Mouse (Mus musculus): ENCODE data around the gene Prl2b1. TPM values are rescaled to one million over a fixed set of nuclear protein-coding genes. Genes with fewer than 3 reads are reported as not detected.

Prl2b1 gene
- polyA plus RNA-seq (2015; fragmentation: Nextera tagmentation; extraction: Ambion mirVana) = not detected in 2 replicates

GRCm38 (mm10) chr13:27390746-27391145 is at the start of gene Prl2b1:
TSS of gene Prl2b1 (minus strand) at chr13:27390846.
- TF ChIP-seq CTCF (IDR thresholded peaks at IDR 0.05; ENCODE audit: low read depth) = no peak
- WGBS = 77% methylated on average over 6 of the region's 6 CpGs

GRCm38 (mm10) chr13:27438588-27438987 is 47.9 kb upstream of the Prl2b1 start, which contains the start of gene Prl8a6:
TSS of gene Prl8a6 (minus strand) at chr13:27438688.
- Histone ChIP-seq H3K36me3 (ENCODE audit: control insufficient read depth, insufficient read depth) (no peaks in the 10 kb centered on the region), H3K4me2 (replicated peaks; ENCODE audit: low read depth) (no peak within 1 kb of the TSS), H3K4me3 (ENCODE audit: low read depth, low read length) (no peak within 1 kb of the TSS), H3K27me3 (replicated peaks; ENCODE audit: control insufficient read depth, insufficient read depth, low read length) (no peaks in the 10 kb centered on the region), H3K9me3 (ENCODE audit: control insufficient read depth) (no peaks in the 10 kb centered on the region), H3K27ac (ENCODE audit: low read depth, low read length) (no peak within 1 kb of the TSS), H3K4me1 (replicated peaks; ENCODE audit: control insufficient read depth, insufficient read depth, low read length) (no peaks in the 10 kb centered on the region), H3K9ac (ENCODE audit: low read depth, low read length) (no peak within 1 kb of the TSS)
- ATAC-seq = no peak
- no peak for TF ChIP-seq CTCF (IDR thresholded peaks at IDR 0.05; ENCODE audit: low read depth)
- WGBS = 79% methylated on average over 3 of the region's 3 CpGs

More at GRCm38 (mm10) chr13:27390746-27391145, at the start of gene Prl2b1:
- Histone ChIP-seq H3K9me3 (ENCODE audit: control insufficient read depth) (no peaks in the 10 kb centered on the region), H3K4me2 (replicated peaks; ENCODE audit: low read depth) (no peak within 1 kb of the TSS), H3K4me3 (ENCODE audit: low read depth, low read length) (no peak within 1 kb of the TSS), H3K27ac (ENCODE audit: low read depth, low read length) (no peak within 1 kb of the TSS), H3K27me3 (replicated peaks; ENCODE audit: control insufficient read depth, insufficient read depth, low read length) (no peaks in the 10 kb centered on the region), H3K9ac (ENCODE audit: low read depth, low read length) (no peak within 1 kb of the TSS), H3K36me3 (ENCODE audit: control insufficient read depth, insufficient read depth) (no peaks in the 10 kb centered on the region), H3K4me1 (replicated peaks; ENCODE audit: control insufficient read depth, insufficient read depth, low read length) (no peaks in the 10 kb centered on the region)
- no peak for ATAC-seq

DNA sequence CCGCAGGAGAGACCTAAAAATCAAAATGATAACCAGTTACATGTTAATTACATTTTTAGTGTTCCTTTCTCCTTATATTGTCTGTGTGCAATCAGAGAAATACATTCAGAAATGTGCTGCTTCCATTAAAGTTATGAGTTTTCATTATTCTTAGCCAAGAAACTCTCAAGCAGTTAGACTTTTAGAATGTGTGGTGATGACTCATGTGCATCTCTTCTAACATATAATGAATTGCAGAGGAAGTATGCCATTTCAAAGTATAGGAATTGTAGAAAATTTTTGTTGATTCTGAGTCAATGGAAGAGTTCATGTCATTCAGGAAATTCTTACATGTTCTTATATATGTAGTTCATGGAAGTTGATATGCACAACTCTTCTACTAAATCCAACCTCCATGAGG is 42.5 kb upstream of the Prl2b1 start:
- no peaks in the 10 kb centered on the region for H3K27me3 ChIP-seq (replicated peaks; ENCODE audit: control insufficient read depth, insufficient read depth, low read length)
- H3K9ac ChIP-seq (ENCODE audit: low read depth, low read length) = no peak overlapping the region
- ATAC-seq = no peak
- H3K27ac ChIP-seq (ENCODE audit: low read depth, low read length) = no peak overlapping the region
- no peak overlapping the region for H3K4me2 ChIP-seq (replicated peaks; ENCODE audit: low read depth)
- no peaks in the 10 kb centered on the region for H3K9me3 ChIP-seq (ENCODE audit: control insufficient read depth)
- 77% methylated on average over 1 of the region's 1 CpGs for WGBS
- TF ChIP-seq CTCF (IDR thresholded peaks at IDR 0.05; ENCODE audit: low read depth) = no peak
- H3K4me1 ChIP-seq (replicated peaks; ENCODE audit: control insufficient read depth, insufficient read depth, low read length) = no peaks in the 10 kb centered on the region
- no peak overlapping the region for H3K4me3 ChIP-seq (ENCODE audit: low read depth, low read length)
- no peaks in the 10 kb centered on the region for H3K36me3 ChIP-seq (ENCODE audit: control insufficient read depth, insufficient read depth)

- Histone ChIP-seq H3K9ac (ENCODE audit: low read depth, low read length) (no peak overlapping the region), H3K27ac (ENCODE audit: low read depth, low read length) (no peak overlapping the region), H3K9me3 (ENCODE audit: control insufficient read depth) (no peaks in the 10 kb centered on the region), H3K36me3 (ENCODE audit: control insufficient read depth, insufficient read depth) (no peaks in the 10 kb centered on the region), H3K27me3 (replicated peaks; ENCODE audit: control insufficient read depth, insufficient read depth, low read length) (no peaks in the 10 kb centered on the region), H3K4me3 (ENCODE audit: low read depth, low read length) (no peak overlapping the region), H3K4me2 (replicated peaks; ENCODE audit: low read depth) (no peak overlapping the region), H3K4me1 (replicated peaks; ENCODE audit: control insufficient read depth, insufficient read depth, low read length) (no peaks in the 10 kb centered on the region)
- TF ChIP-seq CTCF (IDR thresholded peaks at IDR 0.05; ENCODE audit: low read depth) = peak; percentile 18; the same call in 1 of the 2 replicates
- ATAC-seq = no peak
These were observed 23.0 kb upstream of the Prl2b1 start for GRCm38 (mm10) chr13:27413640-27414039.

DNA sequence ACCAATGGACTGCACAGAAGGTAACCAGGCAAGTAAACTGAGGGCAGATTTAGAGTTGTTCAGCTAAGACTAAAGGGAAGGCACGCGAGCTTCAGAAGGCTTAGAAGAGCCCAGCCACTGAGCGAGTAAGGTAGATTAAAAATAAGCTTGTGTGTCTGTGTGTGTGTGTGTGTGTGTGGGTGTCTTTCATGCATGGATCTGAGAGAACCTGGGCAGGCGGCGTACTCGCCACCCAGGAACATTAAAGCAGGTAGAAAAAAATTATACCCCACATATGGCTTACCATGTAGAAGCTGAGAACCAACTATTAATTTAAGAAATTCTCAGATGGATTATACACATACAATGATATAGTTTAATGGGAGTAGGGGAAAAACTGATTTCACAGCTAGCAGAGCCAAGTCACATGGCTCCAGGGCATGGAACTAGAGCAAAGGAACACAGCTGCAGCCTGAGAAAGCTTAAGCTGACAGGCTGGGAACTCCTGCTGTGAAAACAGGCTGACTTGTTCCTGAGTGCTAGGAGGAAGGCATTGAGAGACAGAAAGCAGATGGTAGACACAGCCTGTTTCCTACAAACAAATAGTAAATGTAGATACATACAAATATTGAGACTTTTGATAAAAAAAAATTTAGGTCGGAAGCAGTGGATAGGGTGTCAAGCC is 8.5 kb upstream of the Prl2b1 start:
- no peaks in the 10 kb centered on the region for H3K9me3 ChIP-seq (ENCODE audit: control insufficient read depth)
- H3K36me3 ChIP-seq (ENCODE audit: control insufficient read depth, insufficient read depth) = no peaks in the 10 kb centered on the region
- H3K9ac ChIP-seq (ENCODE audit: low read depth, low read length) = no peak overlapping the region
- no peak overlapping the region for H3K4me2 ChIP-seq (replicated peaks; ENCODE audit: low read depth)
- TF ChIP-seq CTCF (IDR thresholded peaks at IDR 0.05; ENCODE audit: low read depth) = no peak
- no peak overlapping the region for H3K27ac ChIP-seq (ENCODE audit: low read depth, low read length)
- H3K4me3 ChIP-seq (ENCODE audit: low read depth, low read length) = no peak overlapping the region
- no peak for ATAC-seq
- 94% methylated on average over 7 of the region's 7 CpGs for WGBS
- no peaks in the 10 kb centered on the region for H3K4me1 ChIP-seq (replicated peaks; ENCODE audit: control insufficient read depth, insufficient read depth, low read length)
- no peaks in the 10 kb centered on the region for H3K27me3 ChIP-seq (replicated peaks; ENCODE audit: control insufficient read depth, insufficient read depth, low read length)

GRCm38 (mm10) chr13:27345373-27345772 is 45.3 kb downstream of the Prl2b1 start, which contains the start of gene Prl8a2:
TSS of gene Prl8a2 (plus strand) at chr13:27345673.
- H3K9ac ChIP-seq (ENCODE audit: low read depth, low read length) = no peak within 1 kb of the TSS
- no peak for ATAC-seq
- no peaks in the 10 kb centered on the region for H3K27me3 ChIP-seq (replicated peaks; ENCODE audit: control insufficient read depth, insufficient read depth, low read length)
- no peak within 1 kb of the TSS for H3K4me3 ChIP-seq (ENCODE audit: low read depth, low read length)
- WGBS = 67% methylated on average over 2 of the region's 2 CpGs
- H3K27ac ChIP-seq (ENCODE audit: low read depth, low read length) = no peak within 1 kb of the TSS
- H3K9me3 ChIP-seq (ENCODE audit: control insufficient read depth) = no peaks in the 10 kb centered on the region
- H3K36me3 ChIP-seq (ENCODE audit: control insufficient read depth, insufficient read depth) = no peaks in the 10 kb centered on the region
- TF ChIP-seq CTCF (IDR thresholded peaks at IDR 0.05; ENCODE audit: low read depth) = no peak
- no peak within 1 kb of the TSS for H3K4me2 ChIP-seq (replicated peaks; ENCODE audit: low read depth)
- H3K4me1 ChIP-seq (replicated peaks; ENCODE audit: control insufficient read depth, insufficient read depth, low read length) = no peaks in the 10 kb centered on the region
